Mouse (Mus musculus) erythroblast, embryonic 14.5 days (primary cell): ENCODE data around the gene Ube2l6. TPM values are rescaled to one million over a fixed set of nuclear protein-coding genes. Genes with fewer than 3 reads are reported as not detected.
A peak's percentile ranks its signal among the peaks of the same experiment; 100 is the strongest.

Source experiments
- H3K27me3 ChIP-seq: 2 replicates; pipeline ENCODE4 v1.6.1; 2012; ENCODE audit warnings: inconsistent platforms; ENCODE audit not compliant: control insufficient read depth
- H3K36me3 ChIP-seq: 2 replicates; pipeline ENCODE4 v1.6.1; 2012; ENCODE audit warnings: mild to moderate bottlenecking, inconsistent platforms; ENCODE audit not compliant: control insufficient read depth
- H3K4me1 ChIP-seq: 2 replicates; pipeline ENCODE4 v1.6.1; 2012; ENCODE audit warnings: inconsistent platforms; ENCODE audit not compliant: control insufficient read depth
- H3K4me3 ChIP-seq: replicated peaks from 2 replicates; pipeline ENCODE3; 2012; ENCODE audit warnings: moderate library complexity, mild to moderate bottlenecking, inconsistent platforms
- H3K9me3 ChIP-seq: 2 replicates; pipeline ENCODE4 v1.6.1; 2012; ENCODE audit warnings: low read length, inconsistent platforms, mixed read lengths; ENCODE audit not compliant: control insufficient read depth
- GATA1 ChIP-seq: IDR thresholded peaks from 2 replicates; pipeline ENCODE4 v1.6.1; 2012; ENCODE audit warnings: low read length, inconsistent platforms, mixed read lengths
- TAL1 ChIP-seq: IDR thresholded peaks from 3 replicates; pipeline ENCODE4 v1.6.1; 2012; ENCODE audit warnings: low read length, inconsistent platforms, mixed read lengths
- polyA plus RNA-seq: library from polyadenylated mRNA; stranded (reverse); fragments of >175 nt; gene quantifications from 2 replicates; pipeline ENCODE4 v1.2.3, GENCODE M21; 2012

Ube2l6 gene
- polyA plus RNA-seq, 1 experiment = 9.9 TPM

DNA sequence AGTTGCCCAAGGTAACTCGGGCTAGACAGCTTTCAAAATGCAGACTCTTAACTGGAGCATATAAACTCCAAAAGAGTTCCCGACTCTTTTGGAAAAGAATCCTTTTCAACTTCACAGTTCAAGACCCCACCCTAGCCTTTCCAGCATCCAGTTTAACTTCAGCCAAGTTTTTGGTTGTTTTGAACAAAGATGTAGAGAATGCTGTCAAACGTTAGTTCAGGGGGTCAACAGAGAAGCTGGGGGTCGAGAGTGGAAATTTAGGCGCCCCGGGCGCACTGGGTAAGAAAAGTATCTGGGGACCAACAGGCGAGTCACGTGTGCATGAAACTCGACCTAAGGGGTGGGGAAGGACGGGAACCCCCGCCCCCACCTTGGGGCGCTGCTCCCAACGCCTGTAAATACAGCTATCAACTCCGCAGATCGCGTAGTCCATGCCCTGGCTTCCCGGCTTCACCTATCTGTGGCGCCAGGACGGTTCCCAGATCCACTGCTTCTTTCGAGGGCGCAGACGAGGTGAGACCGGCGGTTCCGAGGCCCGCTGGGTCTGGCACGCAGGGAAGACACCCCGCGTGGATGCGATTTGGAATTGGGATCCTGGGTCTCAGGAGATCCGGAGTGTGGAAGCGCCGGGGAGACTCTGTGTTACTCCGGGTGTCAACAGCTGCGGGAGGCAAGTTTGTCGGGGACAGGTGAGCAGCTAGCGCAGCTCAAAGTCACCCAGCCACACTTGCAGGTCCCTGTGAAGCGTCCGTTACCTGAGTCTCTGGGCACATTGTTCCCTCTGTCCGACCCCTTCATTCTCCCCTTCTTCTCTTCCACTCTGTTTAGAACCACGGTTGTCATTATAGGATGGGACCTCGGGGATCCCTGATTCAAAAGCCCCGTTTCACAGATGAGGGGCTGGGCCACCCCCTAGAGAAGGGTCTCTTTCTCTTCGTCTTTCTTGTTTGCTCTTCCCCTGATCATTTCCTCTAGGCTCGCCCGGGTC is 40.7 kb downstream of the Ube2l6 start:
- Histone ChIP-seq H3K4me1 (peaks cover 51% of the 10 kb centered on the region), H3K4me3 (peak overlapping the region; percentile 74)
- TF ChIP-seq TAL1 = no peak
- peak; percentile 93 for TF ChIP-seq GATA1

DNA sequence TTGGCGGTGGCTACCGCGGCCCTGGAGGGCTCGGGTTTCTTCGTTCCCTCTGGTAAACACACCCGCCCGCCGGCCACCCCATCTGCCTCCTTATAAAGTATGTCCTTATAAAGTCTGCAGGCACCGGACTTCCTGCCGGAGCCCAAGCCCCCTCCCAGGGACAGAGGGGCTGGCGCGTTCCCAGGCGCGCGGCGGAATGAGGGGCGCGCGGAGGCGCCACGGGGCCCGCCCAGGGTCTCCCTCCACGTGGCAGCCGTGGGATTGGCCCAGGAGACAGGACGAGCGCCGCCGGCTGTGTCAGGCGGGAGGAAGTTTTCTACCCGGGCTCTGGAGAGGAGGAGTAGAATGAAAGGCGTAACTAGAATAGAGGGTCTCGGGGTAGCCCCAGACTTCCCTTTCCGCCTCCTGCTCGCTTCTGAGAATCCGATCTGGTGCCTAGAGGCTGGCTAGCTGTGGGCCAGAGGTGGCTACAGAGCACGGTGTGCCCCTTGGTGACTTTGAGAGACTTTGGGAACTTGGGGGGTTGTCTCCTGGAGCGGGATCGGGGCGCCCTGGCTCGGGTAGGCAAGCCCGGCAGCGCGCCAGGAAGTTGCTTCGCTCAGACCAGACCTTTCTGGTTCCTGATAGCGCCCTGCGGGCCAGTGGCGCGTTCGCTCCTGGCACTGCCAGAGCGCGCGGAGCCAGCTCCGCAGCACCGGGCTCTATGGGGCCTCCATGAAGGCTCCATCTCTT is 41.6 kb downstream of the Ube2l6 start:
- Histone ChIP-seq H3K27me3 (peaks cover 19% of the 10 kb centered on the region), H3K9me3 (peaks cover 2% of the 10 kb centered on the region), H3K4me3 (peak overlapping the region; percentile 74), H3K4me1 (peaks cover 58% of the 10 kb centered on the region), H3K36me3 (peaks cover 57% of the 10 kb centered on the region)
- TF ChIP-seq GATA1 = no peak
- no peak for TF ChIP-seq TAL1

More for the DNA sequence above, 40.7 kb downstream of the Ube2l6 start:
- peaks cover 2% of the 10 kb centered on the region for H3K9me3 ChIP-seq
- peaks cover 48% of the 10 kb centered on the region for H3K36me3 ChIP-seq
- peaks cover 21% of the 10 kb centered on the region for H3K27me3 ChIP-seq

DNA sequence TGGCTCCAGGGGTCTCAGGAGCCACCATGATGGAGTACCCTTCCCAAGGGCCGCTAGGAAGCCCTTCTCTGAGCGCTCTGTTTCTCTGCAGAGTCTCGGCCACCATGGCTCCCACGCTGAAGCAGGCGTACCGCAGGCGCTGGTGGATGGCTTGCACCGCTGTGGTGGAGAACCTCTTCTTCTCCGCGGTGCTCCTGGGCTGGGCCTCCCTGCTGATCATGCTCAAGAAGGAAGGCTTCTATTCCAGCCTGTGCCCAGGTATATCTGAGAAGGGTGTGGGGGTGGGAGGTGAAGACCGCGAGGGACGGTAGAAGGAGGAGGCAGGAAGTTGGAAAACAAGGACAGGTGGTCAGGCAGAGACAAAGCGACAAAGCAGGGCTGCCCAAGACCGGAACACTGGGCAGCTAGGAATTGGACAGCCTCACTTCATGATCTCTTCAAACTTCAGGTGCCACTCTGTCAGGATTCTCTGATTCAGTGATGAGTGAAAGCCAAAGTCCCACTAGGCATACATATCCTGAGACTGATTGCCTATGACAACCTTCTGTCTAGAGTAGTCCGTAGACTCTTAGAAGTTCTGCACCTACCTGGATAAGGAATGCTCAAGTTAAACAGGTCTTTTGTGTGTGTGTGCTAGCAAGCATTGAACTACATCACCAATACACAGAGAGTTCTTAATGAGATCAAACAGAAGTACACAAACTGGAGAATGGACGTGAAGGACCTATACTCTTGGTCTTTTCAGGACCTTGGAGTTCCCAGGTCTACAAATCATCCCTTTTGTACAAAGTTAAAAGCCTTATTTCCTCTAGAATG is 42.3 kb downstream of the Ube2l6 start:
- H3K4me1 ChIP-seq = peaks cover 61% of the 10 kb centered on the region
- peaks cover 14% of the 10 kb centered on the region for H3K27me3 ChIP-seq
- TF ChIP-seq GATA1 (no peak), TAL1 (no peak)
- peaks cover 2% of the 10 kb centered on the region for H3K9me3 ChIP-seq
- peak overlapping the region; percentile 74 for H3K4me3 ChIP-seq
- H3K36me3 ChIP-seq = peaks cover 65% of the 10 kb centered on the region

DNA sequence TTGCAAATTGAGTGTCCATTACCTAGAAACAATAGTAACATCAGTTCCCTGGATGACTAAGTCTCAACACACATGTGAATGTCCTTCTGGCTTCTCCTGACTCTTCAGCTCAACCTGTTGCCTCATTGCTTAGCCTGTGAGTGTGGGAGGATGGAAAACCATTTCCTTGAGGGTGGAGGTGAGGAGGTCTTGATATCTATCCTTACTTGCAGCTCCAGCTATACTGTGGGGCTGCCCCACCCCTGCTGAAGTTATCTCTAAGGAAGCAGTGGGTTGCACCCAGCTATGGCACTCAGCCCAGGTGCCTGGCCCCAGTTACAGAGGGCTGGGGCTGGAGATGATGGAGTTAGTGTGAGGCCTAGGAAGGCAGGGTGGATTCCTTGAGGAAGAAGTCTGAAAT is 43.3 kb downstream of the Ube2l6 start:
- Histone ChIP-seq H3K4me1 (peaks cover 68% of the 10 kb centered on the region), H3K36me3 (peaks cover 74% of the 10 kb centered on the region)

DNA sequence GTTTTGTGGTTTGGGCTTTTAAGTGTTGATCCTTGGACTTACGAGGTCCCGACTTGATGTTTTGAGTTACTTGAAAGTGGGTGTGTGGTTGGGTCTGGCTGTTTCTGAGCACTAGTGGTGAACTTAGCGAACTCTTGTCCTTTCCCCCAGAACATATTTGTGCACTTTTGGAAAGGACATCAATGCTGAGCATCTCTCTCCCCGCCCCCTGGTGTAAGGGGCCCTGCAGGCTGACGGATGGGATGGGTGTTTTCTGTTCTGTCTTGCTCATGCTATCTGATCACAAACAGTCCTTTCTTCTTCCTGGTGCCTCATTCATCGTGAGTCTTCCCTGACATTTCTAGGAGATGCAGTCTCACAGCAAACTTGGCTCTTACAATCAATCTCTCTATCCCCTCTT is 45.0 kb downstream of the Ube2l6 start:
- Histone ChIP-seq H3K4me3 (peak overlapping the region; percentile 74), H3K27me3 (no peaks in the 10 kb centered on the region), H3K9me3 (no peaks in the 10 kb centered on the region), H3K36me3 (peaks cover 89% of the 10 kb centered on the region), H3K4me1 (peaks cover 66% of the 10 kb centered on the region)
- TF ChIP-seq GATA1 = peak; percentile 78
- no peak for TF ChIP-seq TAL1

More for the DNA sequence above, 43.3 kb downstream of the Ube2l6 start:
- peaks cover 11% of the 10 kb centered on the region for H3K27me3 ChIP-seq
- TF ChIP-seq TAL1 (peak; percentile 84), GATA1 (peak; percentile 83)
- H3K4me3 ChIP-seq = peak overlapping the region; percentile 74
- H3K9me3 ChIP-seq = no peaks in the 10 kb centered on the region

DNA sequence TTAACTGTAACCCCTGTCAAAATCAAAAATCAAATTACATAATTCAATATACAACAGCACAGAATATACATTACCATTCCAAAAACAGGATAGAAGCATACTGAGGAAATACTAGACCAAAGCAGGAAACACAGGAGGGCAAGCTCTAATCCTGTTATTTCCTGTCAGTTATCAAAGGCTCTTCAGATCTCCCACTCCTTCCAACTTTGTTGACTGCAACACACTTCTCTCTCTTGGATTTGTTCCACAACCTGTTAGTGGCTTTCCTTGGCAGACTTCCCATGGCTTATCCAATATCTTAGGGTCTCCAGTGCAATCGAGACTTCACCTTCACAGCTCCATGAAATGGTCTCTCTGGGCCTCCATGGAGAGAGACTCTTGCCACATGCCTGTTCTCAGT is 46.6 kb downstream of the Ube2l6 start:
- no peaks in the 10 kb centered on the region for H3K9me3 ChIP-seq
- TF ChIP-seq GATA1 = no peak
- no peak for TF ChIP-seq TAL1
- H3K36me3 ChIP-seq = peaks cover 100% of the 10 kb centered on the region
- peak overlapping the region; percentile 74 for H3K4me3 ChIP-seq
- peaks cover 75% of the 10 kb centered on the region for H3K4me1 ChIP-seq
- no peaks in the 10 kb centered on the region for H3K27me3 ChIP-seq

DNA sequence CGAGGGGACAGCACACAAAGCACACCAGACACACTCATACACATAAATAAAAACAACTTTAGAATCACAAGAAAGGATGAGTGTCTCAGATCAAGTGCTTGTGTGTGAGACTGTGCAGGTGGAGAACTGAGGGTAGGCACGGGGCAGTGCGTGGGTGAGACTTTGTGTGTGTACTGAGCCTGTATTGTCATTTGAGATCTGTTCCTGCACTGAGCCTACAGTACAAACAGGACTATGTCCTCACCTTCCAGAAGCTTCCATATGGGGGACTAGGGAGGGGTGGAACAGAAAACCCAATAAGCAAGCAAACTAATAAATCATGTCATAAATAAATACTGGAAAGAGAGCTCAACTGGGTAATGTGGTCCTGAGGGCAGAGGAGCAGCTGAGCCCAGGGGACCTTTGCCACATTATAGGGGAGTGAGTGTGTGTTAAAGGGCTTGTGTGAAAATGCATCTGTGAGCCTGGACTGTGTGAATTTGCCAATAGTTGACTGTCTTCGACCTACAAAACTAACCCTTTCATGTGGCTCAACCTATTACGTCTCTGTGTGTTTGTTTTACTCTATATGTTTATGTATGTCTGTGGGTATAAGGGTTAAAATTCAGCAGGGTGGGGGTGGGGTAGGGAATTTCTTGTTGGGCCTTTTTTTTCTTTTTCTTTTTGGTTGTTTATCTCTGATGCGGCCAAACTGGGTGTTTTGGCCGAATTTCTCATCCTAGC is 51.9 kb downstream of the Ube2l6 start:
- no peak for TF ChIP-seq GATA1
- no peak for TF ChIP-seq TAL1
- peaks cover 100% of the 10 kb centered on the region for H3K36me3 ChIP-seq
- H3K4me1 ChIP-seq = peaks cover 82% of the 10 kb centered on the region
- H3K9me3 ChIP-seq = no peaks in the 10 kb centered on the region
- H3K4me3 ChIP-seq = no peak overlapping the region
- H3K27me3 ChIP-seq = no peaks in the 10 kb centered on the region

DNA sequence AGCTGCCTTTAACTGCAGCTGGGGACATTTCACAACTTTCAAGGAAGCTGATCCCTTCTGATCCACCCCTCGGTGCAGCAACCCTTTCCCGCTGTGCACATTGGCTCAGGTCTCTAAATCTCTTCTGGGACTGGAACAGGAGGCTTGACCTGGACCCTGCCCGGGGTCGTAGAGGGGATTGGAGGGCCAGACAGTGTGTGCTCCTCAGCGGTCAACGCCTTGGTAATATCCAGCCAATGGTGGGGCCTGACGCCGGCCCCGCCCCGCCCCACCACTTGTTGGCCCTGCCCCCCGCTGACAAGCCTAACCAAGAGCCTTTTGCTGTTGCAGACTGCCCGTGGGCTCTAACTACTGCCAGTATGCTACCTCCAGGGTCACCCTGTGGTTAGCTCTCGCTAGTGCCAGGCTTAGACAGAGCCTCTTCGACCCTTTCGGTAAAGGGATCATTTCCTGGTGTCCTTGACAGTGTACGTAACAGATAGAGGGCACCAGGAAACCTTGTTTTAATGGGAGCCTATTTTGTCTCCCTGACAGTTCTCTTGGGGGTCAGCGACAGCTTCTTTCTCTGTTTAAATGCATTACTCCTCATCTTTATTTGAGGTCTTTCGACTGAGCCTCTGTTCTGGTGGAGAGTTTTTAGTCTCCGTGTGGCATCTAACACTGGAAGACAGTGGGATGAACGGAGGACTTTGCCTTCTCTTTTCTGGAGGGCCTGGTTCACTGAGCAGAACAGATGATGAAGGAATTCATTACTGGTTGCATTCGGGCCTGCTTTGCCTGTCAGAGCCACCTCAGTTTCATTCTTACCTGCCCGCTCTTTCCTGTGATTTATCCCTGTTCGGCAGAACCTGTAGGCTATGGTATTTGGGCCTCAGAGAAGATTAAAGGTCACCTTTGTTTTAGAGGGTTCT is 52.8 kb downstream of the Ube2l6 start:
- H3K4me1 ChIP-seq = peaks cover 80% of the 10 kb centered on the region
- H3K4me3 ChIP-seq = no peak overlapping the region
- peaks cover 100% of the 10 kb centered on the region for H3K36me3 ChIP-seq

More for the DNA sequence above, 52.8 kb downstream of the Ube2l6 start:
- TF ChIP-seq TAL1 (no peak), GATA1 (no peak)
- Histone ChIP-seq H3K27me3 (no peaks in the 10 kb centered on the region), H3K9me3 (no peaks in the 10 kb centered on the region)
